Mouse (Mus musculus): Measurements from ENCODE around the gene Rhot2. TPM values are rescaled to one million over a fixed set of nuclear protein-coding genes. Genes with fewer than 3 reads are reported as not detected.
"Not testable (repeated sequence)": the region's sequence is repeated elsewhere in the genome, so short reads cannot be mapped to it uniquely, and the experiment has no call there.

Gene Rhot2
- polyA plus RNA-seq, 1 experiment = 122 TPM

DNA sequence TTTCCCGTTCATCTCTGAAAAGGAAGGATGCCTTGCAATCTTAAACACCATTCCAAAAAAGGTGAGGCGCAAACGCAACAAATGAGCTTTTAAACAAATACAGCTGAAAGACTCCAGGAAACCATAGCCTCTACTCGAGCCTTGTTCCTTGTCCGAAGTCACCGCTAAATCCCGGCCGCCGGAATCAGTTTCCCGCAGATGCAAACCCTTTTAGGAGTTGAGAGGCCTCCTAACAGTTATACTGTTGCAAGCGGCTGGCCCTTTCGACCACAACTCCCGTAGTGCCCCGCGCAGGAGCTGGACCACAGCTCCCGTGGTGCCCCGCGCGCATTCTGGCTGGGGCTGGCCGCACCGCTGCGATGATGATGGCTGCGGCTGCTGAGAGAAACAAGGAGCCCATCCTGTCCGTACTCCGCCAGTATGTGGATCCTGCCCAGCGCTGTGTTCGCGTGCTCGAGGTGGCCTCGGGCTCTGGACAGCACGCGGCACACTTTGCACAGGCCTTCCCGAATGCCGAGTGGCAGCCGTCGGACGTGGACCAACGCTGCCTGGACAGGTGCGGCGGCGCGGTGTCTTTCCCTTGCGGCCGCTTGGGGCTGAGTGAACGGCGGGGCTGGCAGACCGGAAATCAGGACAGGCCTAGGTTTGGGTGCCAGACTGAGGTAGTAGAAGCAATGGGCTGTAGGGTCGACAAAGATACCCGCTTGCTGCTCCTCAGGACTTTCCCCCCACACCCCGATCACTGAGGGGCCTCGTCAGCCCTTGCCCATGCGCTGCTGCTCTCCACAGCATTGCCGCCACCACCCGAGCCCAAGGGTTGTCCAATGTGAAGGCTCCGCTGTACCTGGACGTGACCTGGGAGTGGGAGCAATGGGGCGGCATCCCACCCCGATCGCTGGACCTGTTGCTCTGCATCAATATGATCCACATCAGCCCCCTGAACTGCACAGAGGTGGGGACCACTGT is 30.8 kb upstream of the Rhot2 start:
- peak; percentile 80 to 90 for DNase-seq (ENCODE audit: extremely low spot score in 1 of 2, low spot score in 1 of 2)

- DNase-seq (ENCODE audit: extremely low spot score in 1 of 2, low spot score in 1 of 2) = peak; percentile 93 to 100
Measured at GRCm38 (mm10) chr17:25874721-25875170, 30.1 kb upstream of the Rhot2 start, which contains the start of gene Mettl26. Mettl26 (plus strand) TSS chr17:25875074.

- no peak for DNase-seq (ENCODE audit: extremely low spot score in 1 of 2, low spot score in 1 of 2)
Measured at GRCm38 (mm10) chr17:25874148-25874720, 29.6 kb upstream of the Rhot2 start.

DNA sequence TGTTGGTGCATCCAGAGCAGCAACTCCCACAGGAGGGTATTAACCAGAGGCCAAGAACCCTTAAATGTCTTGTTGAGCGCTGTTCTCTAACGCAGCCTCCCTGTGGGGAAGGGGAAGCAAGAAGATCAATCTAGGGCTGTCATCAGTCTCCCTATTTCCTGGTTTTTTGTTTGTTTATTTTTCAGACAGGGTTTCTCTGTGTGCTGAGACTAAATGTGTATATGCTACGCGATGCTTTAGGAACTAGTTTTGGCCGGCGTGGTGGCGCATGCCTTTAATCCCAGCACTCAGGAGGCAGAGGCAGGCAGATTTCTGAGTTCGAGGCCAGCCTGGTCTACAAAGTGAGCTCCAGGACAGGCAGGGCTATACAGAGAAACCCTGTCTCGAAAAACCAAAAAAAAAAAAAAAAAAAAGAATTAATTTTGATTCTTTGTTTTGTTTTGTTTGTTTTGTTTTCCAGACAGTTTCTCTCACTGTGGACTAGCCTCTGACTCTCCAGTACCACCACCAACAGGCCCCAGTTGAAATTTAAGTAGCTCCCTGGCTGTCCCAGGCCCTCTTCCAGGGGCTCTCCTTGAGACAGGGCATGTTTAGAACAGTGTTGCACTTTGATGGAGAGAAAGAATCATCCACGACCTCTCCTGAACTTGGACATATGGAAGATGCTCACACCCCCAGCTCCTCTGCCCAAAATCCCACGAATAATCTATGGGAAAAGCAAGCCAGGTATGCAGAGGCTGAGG is 28.9 kb upstream of the Rhot2 start:
- no peak for DNase-seq (ENCODE audit: extremely low spot score in 1 of 2, low spot score in 1 of 2)

GRCm38 (mm10) chr17:25872676-25873075 is 28.0 kb upstream of the Rhot2 start:
- DNase-seq (ENCODE audit: extremely low spot score in 1 of 2, low spot score in 1 of 2) = no peak

GRCm38 (mm10) chr17:25871566-25871965 is 26.9 kb upstream of the Rhot2 start:
- DNase-seq (ENCODE audit: extremely low spot score in 1 of 2, low spot score in 1 of 2) = not testable (repeated sequence)

DNA sequence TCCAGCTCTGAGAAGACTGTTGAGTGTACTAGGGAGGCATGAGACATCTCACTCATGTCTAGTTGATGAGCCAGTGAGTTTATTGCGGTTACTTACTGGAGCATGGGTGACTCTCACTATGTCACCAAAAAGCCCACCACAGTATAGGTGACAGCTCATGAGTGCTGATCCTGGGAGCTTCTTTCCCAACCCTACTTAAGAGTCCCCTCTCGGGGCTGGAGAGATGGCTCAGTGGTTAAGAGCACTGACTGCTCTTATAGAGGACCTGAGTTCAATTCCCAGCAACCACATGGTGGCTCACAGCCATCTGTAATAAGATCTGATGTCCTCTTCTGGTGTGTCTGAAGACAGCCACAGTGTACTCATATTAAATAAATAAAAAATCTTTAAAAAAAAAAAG is 25.3 kb upstream of the Rhot2 start:
- DNase-seq (ENCODE audit: extremely low spot score in 1 of 2, low spot score in 1 of 2) = no peak

- no peak for DNase-seq (ENCODE audit: extremely low spot score in 1 of 2, low spot score in 1 of 2)
Measured at GRCm38 (mm10) chr17:25869498-25869897, 24.8 kb upstream of the Rhot2 start.

- peak in 1 of 2 experiments; percentile 83 for DNase-seq (ENCODE audit: extremely low spot score in 1 of 2, low spot score in 1 of 2)
Measured at GRCm38 (mm10) chr17:25868601-25869191, 24.0 kb upstream of the Rhot2 start, which contains the start of gene Mcrip2. Mcrip2 (minus strand) TSS chr17:25868764.

- DNase-seq (ENCODE audit: extremely low spot score in 1 of 2, low spot score in 1 of 2) = no peak
Measured at GRCm38 (mm10) chr17:25867836-25868600, 23.4 kb upstream of the Rhot2 start.

DNA sequence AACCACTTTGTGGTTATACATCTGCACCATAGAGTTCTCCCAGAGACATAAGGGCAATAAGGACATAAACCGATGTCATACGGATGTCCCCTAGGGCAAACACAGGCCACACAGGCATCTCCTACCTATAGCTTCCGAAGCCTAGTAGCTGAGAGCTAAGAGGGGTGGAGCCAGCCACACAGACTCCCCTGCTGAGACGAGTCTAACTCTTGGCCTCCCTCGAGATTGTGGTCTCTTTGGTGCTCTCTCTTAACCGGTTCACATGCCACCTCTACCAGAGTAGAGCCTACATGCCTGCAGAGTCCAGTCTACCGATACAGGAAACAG is 22.8 kb upstream of the Rhot2 start:
- no peak for DNase-seq (ENCODE audit: extremely low spot score in 1 of 2, low spot score in 1 of 2)

- no peak for DNase-seq (ENCODE audit: extremely low spot score in 1 of 2, low spot score in 1 of 2)
Measured at GRCm38 (mm10) chr17:25866172-25866571, 21.5 kb upstream of the Rhot2 start.

GRCm38 (mm10) chr17:25865288-25865687 is 20.6 kb upstream of the Rhot2 start:
- no peak for DNase-seq (ENCODE audit: extremely low spot score in 1 of 2, low spot score in 1 of 2)

DNA sequence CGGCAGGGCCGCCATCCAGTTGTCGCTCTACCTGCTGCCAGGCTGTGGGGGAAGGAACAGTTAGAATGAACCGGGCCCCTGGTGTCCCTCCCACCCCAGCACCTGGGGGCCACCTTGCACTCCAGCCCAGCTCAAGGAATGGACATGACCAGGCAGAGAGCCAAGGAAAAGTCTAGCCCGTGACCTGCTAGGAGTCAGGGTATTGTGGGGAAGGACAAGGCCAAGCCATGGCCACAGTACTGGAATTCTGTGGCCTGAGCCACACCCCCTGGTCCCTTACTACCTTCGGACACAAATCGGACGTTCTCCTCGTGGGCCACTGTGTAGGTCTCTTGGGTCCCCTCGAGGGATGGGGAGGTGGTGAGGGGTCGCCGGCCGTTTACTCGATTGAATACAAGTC is 19.7 kb upstream of the Rhot2 start:
- DNase-seq (ENCODE audit: extremely low spot score in 1 of 2, low spot score in 1 of 2) = no peak

GRCm38 (mm10) chr17:25863681-25864080 is 19.0 kb upstream of the Rhot2 start:
- no peak for DNase-seq (ENCODE audit: extremely low spot score in 1 of 2, low spot score in 1 of 2)

DNA sequence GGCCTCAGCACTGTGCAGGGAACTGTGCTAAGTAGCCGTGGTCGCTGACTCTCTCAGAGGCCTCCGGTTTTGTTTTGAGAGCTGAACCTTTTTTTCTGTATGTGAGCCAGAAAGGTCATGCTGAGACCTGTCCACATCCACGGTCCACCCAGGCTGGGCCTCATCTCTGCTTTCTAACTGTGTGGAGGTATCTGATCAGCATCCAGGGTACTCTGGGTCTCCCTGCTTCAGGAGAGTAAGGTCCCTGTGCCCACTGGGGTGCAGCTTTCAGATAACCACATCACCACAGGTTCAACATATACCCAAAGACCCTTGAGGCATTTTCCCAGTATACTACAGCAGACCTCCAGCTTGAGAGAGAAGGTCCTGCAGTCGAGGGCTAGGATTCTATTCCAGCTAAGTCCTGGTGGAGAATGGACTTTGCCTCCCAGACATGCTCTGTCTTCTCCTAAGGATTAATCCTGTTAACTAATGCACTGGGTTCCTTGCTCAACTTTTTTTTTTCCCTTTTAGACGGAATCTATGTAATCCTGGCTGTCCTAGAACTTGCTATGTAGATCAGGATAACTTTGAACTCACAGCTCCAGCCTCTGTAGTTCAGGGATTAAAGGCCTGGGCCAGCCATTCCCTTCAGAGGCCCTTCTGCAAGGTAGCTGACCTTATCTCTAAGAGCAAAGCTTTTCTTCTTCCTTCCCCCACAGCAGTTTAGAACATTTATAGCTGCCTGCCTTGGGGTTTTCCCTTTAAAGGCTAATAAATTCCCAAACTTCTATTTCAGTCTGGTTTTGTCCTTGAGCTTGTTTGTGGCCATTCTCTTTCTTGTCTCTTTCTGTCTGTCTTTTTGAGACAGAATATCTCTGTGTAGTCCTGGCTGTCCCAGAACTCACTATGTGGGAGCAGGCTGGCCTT is 17.3 kb upstream of the Rhot2 start:
- DNase-seq (ENCODE audit: extremely low spot score in 1 of 2, low spot score in 1 of 2) = no peak

DNA sequence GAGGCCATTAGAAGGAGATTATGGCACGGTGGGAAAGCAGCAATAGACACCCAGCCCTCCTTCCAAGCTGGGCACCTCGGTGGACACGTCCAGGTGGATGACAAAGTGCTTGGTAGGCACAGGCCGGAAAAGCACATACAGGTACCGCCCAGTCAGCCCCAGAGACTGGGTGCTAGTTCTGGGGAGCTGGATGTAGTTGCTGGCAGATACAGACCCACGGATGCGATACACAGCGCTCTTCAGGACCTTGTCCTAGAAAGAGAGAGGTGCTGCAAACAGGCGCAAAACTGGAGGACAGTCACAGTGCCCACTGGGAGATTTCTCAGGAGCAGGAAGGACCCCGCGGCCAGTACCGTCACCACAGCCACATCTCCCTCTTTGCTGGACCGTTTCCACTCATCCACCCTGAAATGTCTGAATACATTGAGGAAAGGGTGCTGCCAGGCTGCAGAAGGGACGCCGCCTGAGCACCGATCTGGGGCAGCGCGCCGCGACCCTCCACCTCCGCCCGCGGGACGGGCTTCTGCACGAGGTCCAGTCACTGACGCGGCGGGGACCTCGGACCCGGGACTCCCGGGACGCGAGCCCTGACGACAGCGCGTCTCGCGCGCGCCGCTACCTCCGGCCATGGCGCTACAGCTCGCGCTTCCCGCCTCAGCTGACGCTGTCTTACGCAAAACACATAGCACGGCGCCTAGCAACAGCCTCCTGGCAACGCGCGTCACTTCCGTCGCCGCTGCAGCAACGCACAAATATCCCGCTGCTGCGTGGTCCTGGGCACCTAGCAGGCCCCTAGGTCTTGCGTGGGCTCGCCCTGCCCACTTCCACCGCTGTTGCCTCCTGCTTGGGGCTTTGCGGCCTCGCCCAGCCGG is 16.4 kb upstream of the Rhot2 start, which contains the start of gene Wdr90:
TSS of gene Wdr90 (minus strand) at position 670 of the 872 bp plus-strand sequence.
- DNase-seq (ENCODE audit: extremely low spot score in 1 of 2, low spot score in 1 of 2) = peak; percentile 86 to 95

GRCm38 (mm10) chr17:25860229-25860628 is 15.6 kb upstream of the Rhot2 start:
- no peak for DNase-seq (ENCODE audit: extremely low spot score in 1 of 2, low spot score in 1 of 2)

Measured in frontal cortex, adult 2 months (tissue).